Mouse (Mus musculus) liver, embryonic 12.5 days (tissue): ENCODE measurements at regions not wholly inside any gene's neighbourhood (a gene's known extent, or its start where the extent isn't known, plus 50 kb on each side); places are given as distances from the start of the nearest gene placed in this dataset.
"Not testable (repeated sequence)": the region's sequence is repeated elsewhere in the genome, so short reads cannot be mapped to it uniquely, and the experiment has no call there.

Source experiments
- ATAC-seq: fragments of 200-750 bp; cut with Nextera tagmentation; 2 replicates; pipeline ENCODE4 v1.8.0; 2017; ENCODE audit warnings: moderate number of reproducible peaks, mild to moderate bottlenecking, moderate library complexity
- H3K27ac ChIP-seq: fragments of 300-500 bp; sonication (generic); 2 replicates; pipeline ENCODE4 v1.5.1; 2016; ENCODE audit warnings: mild to moderate bottlenecking
- H3K27me3 ChIP-seq: fragments of 300-500 bp; sonication (generic); replicated peaks from 2 replicates; pipeline ENCODE4 v1.6.1; 2016; ENCODE audit warnings: mild to moderate bottlenecking, moderate library complexity
- H3K36me3 ChIP-seq: fragments of 300-500 bp; sonication (generic); 2 replicates; pipeline ENCODE4 v1.6.1; 2016; ENCODE audit warnings: mild to moderate bottlenecking, moderate library complexity
- H3K4me1 ChIP-seq: fragments of 300-500 bp; sonication (generic); 2 replicates; pipeline ENCODE4 v1.6.1; 2016
- H3K4me2 ChIP-seq: fragments of 300-500 bp; sonication (generic); 2 replicates; pipeline ENCODE4 v1.6.1; 2016; ENCODE audit warnings: mild to moderate bottlenecking, moderate library complexity
- H3K4me3 ChIP-seq: fragments of 300-500 bp; sonication (generic); 2 replicates; pipeline ENCODE4 v1.5.1; 2016; ENCODE audit warnings: mild to moderate bottlenecking, moderate library complexity
- H3K9ac ChIP-seq: fragments of 300-500 bp; sonication (generic); 2 replicates; pipeline ENCODE4 v1.6.1; 2016; ENCODE audit warnings: mild to moderate bottlenecking, moderate library complexity
- H3K9me3 ChIP-seq: fragments of 300-500 bp; sonication (generic); replicated peaks from 2 replicates; pipeline ENCODE4 v1.6.1; 2016; ENCODE audit warnings: mild to moderate bottlenecking, moderate library complexity
- WGBS: fragments of 180-500 bp; shearing (Covaris S2); methylation state at CpG from one replicate; pipeline ENCODE4 v1.1.7; 2016; ENCODE audit not compliant: insufficient replicate concordance; 5-methylcytosine and 5-hydroxymethylcytosine counted together

- Histone ChIP-seq H3K36me3 (no peaks in the 10 kb centered on the region), H3K4me2 (no peak overlapping the region), H3K27ac (no peak overlapping the region), H3K9ac (no peak overlapping the region), H3K27me3 (no peaks in the 10 kb centered on the region), H3K9me3 (no peaks in the 10 kb centered on the region), H3K4me1 (no peaks in the 10 kb centered on the region), H3K4me3 (no peak overlapping the region)
- no peak for ATAC-seq
- 79% methylated on average over 4 of the region's 4 CpGs for WGBS
Observed at GRCm38 (mm10) chr1:152235212-152235792, 145.4 kb upstream of the 1700025G04Rik start.

GRCm38 (mm10) chr1:152234716-152235115 lies 144.8 kb upstream of the 1700025G04Rik start:
- 81% methylated on average over 2 of the region's 2 CpGs for WGBS
- no peak overlapping the region for H3K27ac ChIP-seq
- ATAC-seq = no peak
- no peak overlapping the region for H3K9ac ChIP-seq
- no peaks in the 10 kb centered on the region for H3K4me1 ChIP-seq
- no peaks in the 10 kb centered on the region for H3K36me3 ChIP-seq
- no peaks in the 10 kb centered on the region for H3K27me3 ChIP-seq
- no peaks in the 10 kb centered on the region for H3K9me3 ChIP-seq
- no peak overlapping the region for H3K4me2 ChIP-seq
- H3K4me3 ChIP-seq = no peak overlapping the region

GRCm38 (mm10) chr1:152231717-152232202 lies 141.8 kb upstream of the 1700025G04Rik start:
- Histone ChIP-seq H3K9ac (no peak overlapping the region), H3K36me3 (no peaks in the 10 kb centered on the region), H3K27me3 (no peaks in the 10 kb centered on the region), H3K4me2 (no peak overlapping the region), H3K4me3 (no peak overlapping the region), H3K9me3 (no peaks in the 10 kb centered on the region), H3K27ac (no peak overlapping the region), H3K4me1 (no peaks in the 10 kb centered on the region)
- 58% methylated on average over 11 of the region's 11 CpGs for WGBS
- no peak for ATAC-seq

GRCm38 (mm10) chr1:152229709-152230108 lies 139.8 kb upstream of the 1700025G04Rik start:
- Histone ChIP-seq H3K4me3 (no peak overlapping the region), H3K4me1 (no peaks in the 10 kb centered on the region), H3K9ac (no peak overlapping the region), H3K27me3 (no peaks in the 10 kb centered on the region), H3K27ac (no peak overlapping the region), H3K4me2 (no peak overlapping the region), H3K9me3 (no peaks in the 10 kb centered on the region), H3K36me3 (no peaks in the 10 kb centered on the region)
- ATAC-seq = no peak
- 63% methylated on average over 2 of the region's 2 CpGs for WGBS

GRCm38 (mm10) chr1:152226049-152226448 lies 136.1 kb upstream of the 1700025G04Rik start:
- Histone ChIP-seq H3K36me3 (no peaks in the 10 kb centered on the region), H3K4me2 (no peak overlapping the region), H3K4me3 (no peak overlapping the region), H3K9me3 (no peaks in the 10 kb centered on the region), H3K9ac (no peak overlapping the region), H3K4me1 (no peaks in the 10 kb centered on the region), H3K27ac (no peak overlapping the region), H3K27me3 (no peaks in the 10 kb centered on the region)
- no peak for ATAC-seq
- WGBS = 77% methylated on average over 3 of the region's 3 CpGs

GRCm38 (mm10) chr1:152223666-152224065 lies 133.7 kb upstream of the 1700025G04Rik start:
- Histone ChIP-seq H3K4me3 (no peak overlapping the region), H3K27me3 (no peaks in the 10 kb centered on the region), H3K36me3 (no peaks in the 10 kb centered on the region), H3K9ac (no peak overlapping the region), H3K9me3 (no peaks in the 10 kb centered on the region), H3K4me2 (no peak overlapping the region), H3K4me1 (no peaks in the 10 kb centered on the region), H3K27ac (no peak overlapping the region)
- ATAC-seq = no peak
- 24% methylated on average over 1 of the region's 1 CpGs for WGBS

GRCm38 (mm10) chr1:152220804-152221565 lies 131.1 kb upstream of the 1700025G04Rik start:
- H3K36me3 ChIP-seq = no peaks in the 10 kb centered on the region
- H3K27me3 ChIP-seq = no peaks in the 10 kb centered on the region
- no peak overlapping the region for H3K9ac ChIP-seq
- WGBS = 69% methylated on average over 14 of the region's 14 CpGs
- no peak overlapping the region for H3K27ac ChIP-seq
- ATAC-seq = no peak
- no peaks in the 10 kb centered on the region for H3K9me3 ChIP-seq
- H3K4me3 ChIP-seq = no peak overlapping the region
- no peak overlapping the region for H3K4me2 ChIP-seq
- H3K4me1 ChIP-seq = no peaks in the 10 kb centered on the region

- H3K27ac ChIP-seq, H3K4me2 ChIP-seq, H3K36me3 ChIP-seq, ATAC-seq, H3K27me3 ChIP-seq, H3K9ac ChIP-seq, H3K9me3 ChIP-seq, H3K4me1 ChIP-seq, H3K4me3 ChIP-seq: not testable (repeated sequence)
- 67% methylated on average over 5 of the region's 5 CpGs for WGBS
Observed at GRCm38 (mm10) chr1:152219752-152220151, 129.8 kb upstream of the 1700025G04Rik start.

- Histone ChIP-seq H3K4me3 (no peak overlapping the region), H3K27me3 (no peaks in the 10 kb centered on the region), H3K36me3 (no peaks in the 10 kb centered on the region), H3K4me2 (no peak overlapping the region), H3K9me3 (no peaks in the 10 kb centered on the region), H3K27ac (no peak overlapping the region), H3K9ac (no peak overlapping the region), H3K4me1 (no peaks in the 10 kb centered on the region)
- 48% methylated on average over 4 of the region's 4 CpGs for WGBS
- ATAC-seq = no peak
Observed at GRCm38 (mm10) chr1:152217404-152217803, 127.5 kb upstream of the 1700025G04Rik start.

GRCm38 (mm10) chr1:152214376-152214775 lies 124.5 kb upstream of the 1700025G04Rik start:
- ATAC-seq = no peak
- no peaks in the 10 kb centered on the region for H3K36me3 ChIP-seq
- H3K4me2 ChIP-seq = no peak overlapping the region
- no peaks in the 10 kb centered on the region for H3K4me1 ChIP-seq
- WGBS = 70% methylated on average over 2 of the region's 2 CpGs
- no peak overlapping the region for H3K9ac ChIP-seq
- no peaks in the 10 kb centered on the region for H3K9me3 ChIP-seq
- no peak overlapping the region for H3K4me3 ChIP-seq
- no peaks in the 10 kb centered on the region for H3K27me3 ChIP-seq
- H3K27ac ChIP-seq = no peak overlapping the region

GRCm38 (mm10) chr1:152203187-152203586 lies 113.3 kb upstream of the 1700025G04Rik start:
- no peaks in the 10 kb centered on the region for H3K4me1 ChIP-seq
- no peak for ATAC-seq
- no peaks in the 10 kb centered on the region for H3K9me3 ChIP-seq
- no peaks in the 10 kb centered on the region for H3K27me3 ChIP-seq
- H3K4me2 ChIP-seq = no peak overlapping the region
- WGBS = 59% methylated on average over 2 of the region's 2 CpGs
- no peak overlapping the region for H3K27ac ChIP-seq
- no peak overlapping the region for H3K9ac ChIP-seq
- no peaks in the 10 kb centered on the region for H3K36me3 ChIP-seq
- no peak overlapping the region for H3K4me3 ChIP-seq

- H3K9ac ChIP-seq = no peak overlapping the region
- H3K36me3 ChIP-seq = no peaks in the 10 kb centered on the region
- H3K4me3 ChIP-seq = no peak overlapping the region
- WGBS = 64% methylated on average over 6 of the region's 6 CpGs
- H3K9me3 ChIP-seq = no peaks in the 10 kb centered on the region
- no peak overlapping the region for H3K4me2 ChIP-seq
- H3K4me1 ChIP-seq = no peaks in the 10 kb centered on the region
- no peak overlapping the region for H3K27ac ChIP-seq
- no peak for ATAC-seq
- H3K27me3 ChIP-seq = no peaks in the 10 kb centered on the region
Observed at GRCm38 (mm10) chr1:152188700-152189099, 98.8 kb upstream of the 1700025G04Rik start.
